Mouse (Mus musculus) bone marrow macrophage, adult 2 months (primary cell): Measurements from ENCODE around the gene Olah.

Source experiments
- CTCF ChIP-seq: IDR thresholded peaks from 2 replicates; pipeline ENCODE4 v1.5.1; 2012; ENCODE audit warnings: low read depth, mild to moderate bottlenecking, low read length, moderate library complexity
- POLR2A ChIP-seq: IDR thresholded peaks from 2 replicates; pipeline ENCODE4 v1.6.1; 2012; ENCODE audit warnings: mild to moderate bottlenecking, low read depth, low read length, borderline replicate concordance

GRCm38 (mm10) chr2:3418883-3419431 lies 21.9 kb upstream of the Olah start:
- TF ChIP-seq CTCF (no peak), POLR2A (no peak)
